8 mouse cellular contexts compared by ENCODE assay signal in the genomic region with DNA sequence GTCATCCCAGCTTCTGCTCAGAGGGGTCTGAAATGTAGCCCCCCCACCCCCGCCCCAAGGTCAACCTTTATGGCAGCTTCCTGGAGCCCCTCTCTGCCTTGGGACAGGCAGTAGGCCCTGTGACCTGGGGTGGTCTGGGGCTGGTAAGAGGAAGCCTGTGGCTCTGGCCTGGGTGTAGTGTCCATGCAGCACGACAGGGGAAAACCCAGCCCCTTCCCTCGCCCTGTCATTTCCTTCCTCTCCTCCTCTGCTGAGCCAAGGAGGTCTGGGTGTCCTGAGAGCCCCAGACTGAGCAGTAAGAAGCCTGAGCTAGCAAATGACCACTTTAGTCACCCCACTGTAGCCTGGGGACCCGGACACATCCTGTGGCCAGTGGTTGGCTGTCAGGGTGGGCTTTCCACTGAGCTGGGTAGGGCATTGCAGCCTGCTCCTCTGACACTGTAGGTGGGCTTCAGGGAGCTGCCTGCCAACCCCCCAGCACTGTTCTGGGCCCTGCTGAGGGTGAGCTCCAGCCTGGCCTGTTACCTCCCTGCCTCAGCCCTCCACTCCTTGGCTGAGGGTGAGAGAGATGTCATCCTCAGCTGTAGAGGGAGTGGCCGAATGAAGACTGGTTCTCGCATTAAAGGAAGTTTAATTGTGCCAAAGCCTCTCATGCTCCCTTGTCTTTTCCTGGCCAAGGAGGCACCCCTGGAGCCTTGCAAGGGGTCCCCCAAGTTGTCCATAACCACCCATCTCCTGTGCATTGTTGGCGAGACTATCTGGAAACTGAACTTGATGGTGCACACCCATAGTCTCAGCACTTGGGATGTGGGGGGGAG. TPM values are rescaled to one million over a fixed set of nuclear protein-coding genes. Genes with fewer than 3 reads are reported as not detected.
DNase-seq lines count a peak whose midpoint lies in the region; ATAC-seq lines count a peak whose summit lies in the region.

No protein-coding gene starts in this region.

- H3K4me1 ChIP-seq in intestine, embryonic 15.5 days (replicated peaks), result no peaks in the 10 kb centered on the region

- H3K4me2 ChIP-seq in intestine, embryonic 15.5 days (replicated peaks), result no peak overlapping the region

- no peak overlapping the region for H3K4me3 ChIP-seq in intestine, embryonic 15.5 days (replicated peaks)

- 76% methylated on average over 7 of the region's 7 CpGs for WGBS in intestine, embryonic 15.5 days

- peak; percentile 98 for DNase-seq in heart, adult 11 months
- DNase-seq in heart, adult 8-10 months (ENCODE audit: low spot score), result no peak
- DNase-seq in lung, postnatal 36 days, result peak; percentile 77
- no peak for DNase-seq in cerebellum, adult 11 months
- DNase-seq in embryo, embryonic 10 days (ENCODE audit: low spot score), result no peak
- DNase-seq in gastrocnemius, postnatal 36 days, result no peak

- H3K9ac ChIP-seq in intestine, embryonic 15.5 days, result no peak overlapping the region

- peaks cover 39% of the 10 kb centered on the region for H3K36me3 ChIP-seq in intestine, embryonic 15.5 days

- peak overlapping the region; percentile 44; the same call in 1 of the 2 replicates for H3K27ac ChIP-seq in intestine, embryonic 15.5 days

- no peaks in the 10 kb centered on the region for H3K27me3 ChIP-seq in intestine, embryonic 15.5 days (replicated peaks)

- no peaks in the 10 kb centered on the region for H3K9me3 ChIP-seq in intestine, embryonic 15.5 days

- intact Hi-C loops in gastrocnemius, postnatal 36 days (cut with DNase I), result no loop called here

- ATAC-seq in common myeloid progenitor, adult 5-6 weeks (replicated peaks; ENCODE audit: low read depth, poor library complexity, severe bottlenecking), result peak; percentile 34
- ATAC-seq in intestine, embryonic 15.5 days, result no peak

RNA-seq across cellular contexts. Expression of a gene that starts 6.6 kb away (rescaled TPM):
- 10 to 100 TPM; 14.7 to 17.1 (median 15.4) TPM for total RNA-seq in heart, adult 8-10 months (2022)
- 2.6 and 2.9 TPM in 2 replicates for total RNA-seq in common myeloid progenitor, adult 5-6 weeks (2017)
- 1.0 and 1.4 TPM in 2 replicates for polyA plus RNA-seq in intestine, embryonic 15.5 days (2015; fragmentation: Nextera tagmentation; extraction: Ambion mirVana)
- 1 to 10 TPM; 4.3 to 5.2 TPM for total RNA-seq in gastrocnemius, postnatal 36 days (2021)

RNA-seq across cellular contexts. Expression of a gene that starts 23.1 kb away (rescaled TPM):
- total RNA-seq in heart, adult 8-10 months (2022), result 10 to 100 TPM; 88.7 to 99.1 (median 92.3) TPM
- total RNA-seq in common myeloid progenitor, adult 5-6 weeks (2017), result 15.6 and 16.8 TPM in 2 replicates
- 88.8 and 115 TPM in 2 replicates for polyA plus RNA-seq in intestine, embryonic 15.5 days (2015; fragmentation: Nextera tagmentation; extraction: Ambion mirVana)
- total RNA-seq in gastrocnemius, postnatal 36 days (2021), result 10 to 100 TPM; 23.5 to 36.0 TPM

RNA-seq across cellular contexts. Expression of a gene that starts 35.1 kb away (rescaled TPM):
- total RNA-seq in heart, adult 8-10 months (2022), result 10 to 100 TPM in 3 of 4 experiments, 1 to 10 TPM in 1; 10.0 to 16.0 (median 12.3) TPM
- total RNA-seq in common myeloid progenitor, adult 5-6 weeks (2017), result 19.2 and 30.8 TPM in 2 replicates
- 68.8 and 71.9 TPM in 2 replicates for polyA plus RNA-seq in intestine, embryonic 15.5 days (2015; fragmentation: Nextera tagmentation; extraction: Ambion mirVana)
- total RNA-seq in gastrocnemius, postnatal 36 days (2021), result 1 to 10 TPM; 6.2 to 7.0 TPM

RNA-seq across cellular contexts. Expression of a gene that starts 41.3 kb away (rescaled TPM):
- total RNA-seq in heart, adult 8-10 months (2022), result 10 to 100 TPM; 33.4 to 44.4 (median 34.7) TPM
- total RNA-seq in common myeloid progenitor, adult 5-6 weeks (2017), result 18.7 and 46.1 TPM in 2 replicates
- 8.8 and 11.0 TPM in 2 replicates for polyA plus RNA-seq in intestine, embryonic 15.5 days (2015; fragmentation: Nextera tagmentation; extraction: Ambion mirVana)
- total RNA-seq in gastrocnemius, postnatal 36 days (2021), result 10 to 100 TPM; 10.4 to 12.6 TPM

RNA-seq across cellular contexts. Expression of a gene that starts 58.2 kb away (rescaled TPM):
- 10 to 100 TPM; 22.3 to 28.0 (median 25.8) TPM for total RNA-seq in heart, adult 8-10 months (2022)
- total RNA-seq in common myeloid progenitor, adult 5-6 weeks (2017), result 10.7 and 12.6 TPM in 2 replicates
- polyA plus RNA-seq in intestine, embryonic 15.5 days (2015; fragmentation: Nextera tagmentation; extraction: Ambion mirVana), result 6.9 and 8.7 TPM in 2 replicates
- total RNA-seq in gastrocnemius, postnatal 36 days (2021), result 10 to 100 TPM; 16.5 to 18.0 TPM

Comparison
In these comparisons a context has a peak if more than half of its experiments do, and no peak if none do; other contexts are left out.
1. DNase-seq: peak in heart, adult 11 months (single experiment) and lung, postnatal 36 days (single experiment); none in heart, adult 8-10 months (single experiment), cerebellum, adult 11 months (single experiment), embryo, embryonic 10 days (single experiment) and gastrocnemius, postnatal 36 days (0 of 2).